Mouse (Mus musculus) retina, postnatal 1 day (tissue): ENCODE data around the gene Ube2d3.
A peak's percentile ranks its signal among the peaks of the same experiment; 100 is the strongest.

Experiments
- DNase-seq: peaks from one replicate; pipeline ENCODE4 v3.0.0-alpha.2; 2012

The Ube2d3 gene

GRCm38 (mm10) chr3:135437758-135438495 lies at the start of gene Ube2d3:
Gene Ube2d3 (plus strand): TSS chr3:135438149.
- peak; percentile 100 for DNase-seq

DNA sequence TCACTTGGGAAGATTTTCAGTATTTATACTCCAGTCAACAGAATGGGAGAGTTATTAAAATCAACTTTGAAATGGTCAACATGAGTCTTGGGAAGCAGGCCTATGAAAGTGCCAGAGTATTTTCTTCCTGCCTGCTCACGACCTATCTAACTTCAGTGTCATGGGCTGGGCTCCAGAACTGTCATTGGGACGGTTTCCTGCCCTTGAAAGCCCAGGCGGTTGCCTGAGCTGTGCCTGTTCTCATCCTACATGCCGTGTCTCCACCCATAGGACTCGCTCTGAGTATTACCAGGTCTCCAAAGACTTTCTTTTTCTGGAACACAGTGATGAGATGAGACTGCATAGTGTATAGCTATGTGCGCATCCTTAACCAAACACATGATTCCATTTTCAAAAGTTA lies 44.8 kb upstream of the Ube2d3 start:
- no peak for DNase-seq

GRCm38 (mm10) chr3:135395085-135395484 lies 42.9 kb upstream of the Ube2d3 start:
- DNase-seq: no peak

DNA sequence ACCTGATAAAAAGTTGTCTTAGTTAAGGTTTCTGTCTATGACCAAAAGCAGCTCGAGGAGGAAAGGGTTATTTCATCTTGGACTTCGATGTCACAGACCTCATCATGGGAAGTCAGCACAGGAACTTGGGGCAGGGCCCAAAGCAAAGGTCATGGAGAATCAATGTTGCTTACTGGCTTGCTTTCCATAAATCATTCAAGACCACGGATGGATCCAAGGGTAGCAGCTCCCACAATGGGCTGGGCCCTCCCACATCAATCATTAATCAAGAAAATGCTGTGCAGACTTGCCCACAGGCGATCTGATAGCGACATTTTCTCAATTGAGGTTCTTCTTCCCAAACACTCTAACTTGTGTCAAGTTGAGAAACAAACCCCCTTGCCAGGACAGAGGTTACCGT lies 41.9 kb upstream of the Ube2d3 start:
- DNase-seq: no peak

- DNase-seq: no peak
Observed at GRCm38 (mm10) chr3:135397112-135397511, 40.8 kb upstream of the Ube2d3 start.

- peak; percentile 89 for DNase-seq
Observed at GRCm38 (mm10) chr3:135402201-135402658, 35.7 kb upstream of the Ube2d3 start.

- DNase-seq: no peak
Observed at GRCm38 (mm10) chr3:135403211-135403610, 34.7 kb upstream of the Ube2d3 start.

DNA sequence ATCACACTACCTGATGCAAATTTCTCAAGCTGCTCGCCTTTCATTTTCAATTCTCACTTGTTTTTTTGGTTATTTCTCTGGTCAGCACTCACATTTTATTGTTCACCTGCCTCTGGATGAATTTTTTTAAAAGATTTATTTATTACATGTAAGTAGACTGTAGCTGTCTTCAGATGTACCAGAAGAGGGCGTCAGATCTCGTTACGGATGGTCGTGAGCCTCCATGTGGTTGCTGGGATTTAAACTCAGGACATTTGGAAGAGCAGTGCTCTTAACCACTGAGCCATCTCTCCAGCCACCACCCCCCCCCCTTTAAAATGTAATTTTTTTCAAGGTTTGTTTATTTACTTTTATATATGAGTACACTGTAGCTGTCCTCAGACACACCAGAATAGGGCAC lies 34.1 kb upstream of the Ube2d3 start:
- DNase-seq: no peak

- DNase-seq: peak; percentile 25
Observed at GRCm38 (mm10) chr3:135404599-135404998, 33.4 kb upstream of the Ube2d3 start.

- DNase-seq: no peak
Observed at GRCm38 (mm10) chr3:135407351-135407750, 30.6 kb upstream of the Ube2d3 start.

- no peak for DNase-seq
Observed at GRCm38 (mm10) chr3:135409219-135409618, 28.7 kb upstream of the Ube2d3 start.

DNA sequence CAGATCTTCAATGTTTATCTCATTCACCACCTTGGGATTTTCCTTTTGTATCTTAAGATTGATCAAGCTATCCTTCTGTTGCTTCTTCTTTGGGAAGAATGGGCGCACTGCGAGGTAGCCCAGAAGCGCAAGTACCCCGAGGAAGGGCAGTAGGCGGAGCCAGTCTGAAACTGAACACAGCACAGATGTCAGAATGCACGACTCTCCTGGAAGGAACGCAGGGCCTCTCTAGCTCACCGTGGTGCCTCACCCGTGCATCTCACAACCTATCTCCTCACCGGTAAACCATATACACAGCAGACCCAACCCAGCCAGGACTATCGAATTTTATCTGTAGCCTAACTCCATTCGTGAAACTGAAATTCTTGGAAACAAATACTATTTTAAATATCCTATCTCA lies 26.9 kb upstream of the Ube2d3 start:
- no peak for DNase-seq

DNA sequence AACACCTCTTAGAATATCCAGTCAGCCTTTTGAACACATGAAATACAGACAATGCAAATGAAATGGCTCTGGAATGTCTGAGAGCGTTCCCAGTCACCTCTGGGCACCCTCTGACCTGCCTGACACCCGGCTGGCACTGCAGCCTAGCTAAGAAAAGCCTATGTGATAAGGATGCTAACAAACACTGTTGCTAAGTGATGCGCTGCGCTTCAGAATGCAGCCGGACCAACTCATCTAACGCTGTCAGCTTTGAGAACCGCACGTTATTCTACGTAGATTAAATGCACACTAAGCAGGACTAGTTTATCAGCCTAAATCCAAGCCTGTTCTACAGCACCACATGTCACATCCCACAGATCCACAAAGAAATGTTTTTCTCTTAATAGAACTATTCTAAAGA lies 26.1 kb upstream of the Ube2d3 start:
- DNase-seq: no peak

- DNase-seq: no peak
Observed at GRCm38 (mm10) chr3:135417245-135417644, 20.7 kb upstream of the Ube2d3 start.

GRCm38 (mm10) chr3:135417799-135418198 lies 20.1 kb upstream of the Ube2d3 start:
- DNase-seq: no peak

- no peak for DNase-seq
Observed at GRCm38 (mm10) chr3:135420542-135421309, 17.2 kb upstream of the Ube2d3 start.

GRCm38 (mm10) chr3:135421310-135421594 lies 16.7 kb upstream of the Ube2d3 start:
- DNase-seq: no peak

GRCm38 (mm10) chr3:135422232-135422855 lies 15.6 kb upstream of the Ube2d3 start:
- DNase-seq: no peak

GRCm38 (mm10) chr3:135422856-135423607 lies 14.9 kb upstream of the Ube2d3 start:
- DNase-seq: peak; percentile 93

GRCm38 (mm10) chr3:135423608-135424212 lies 14.2 kb upstream of the Ube2d3 start, which contains the start of gene Cisd2:
Gene Cisd2 (minus strand): TSS chr3:135423925.
- no peak for DNase-seq

DNA sequence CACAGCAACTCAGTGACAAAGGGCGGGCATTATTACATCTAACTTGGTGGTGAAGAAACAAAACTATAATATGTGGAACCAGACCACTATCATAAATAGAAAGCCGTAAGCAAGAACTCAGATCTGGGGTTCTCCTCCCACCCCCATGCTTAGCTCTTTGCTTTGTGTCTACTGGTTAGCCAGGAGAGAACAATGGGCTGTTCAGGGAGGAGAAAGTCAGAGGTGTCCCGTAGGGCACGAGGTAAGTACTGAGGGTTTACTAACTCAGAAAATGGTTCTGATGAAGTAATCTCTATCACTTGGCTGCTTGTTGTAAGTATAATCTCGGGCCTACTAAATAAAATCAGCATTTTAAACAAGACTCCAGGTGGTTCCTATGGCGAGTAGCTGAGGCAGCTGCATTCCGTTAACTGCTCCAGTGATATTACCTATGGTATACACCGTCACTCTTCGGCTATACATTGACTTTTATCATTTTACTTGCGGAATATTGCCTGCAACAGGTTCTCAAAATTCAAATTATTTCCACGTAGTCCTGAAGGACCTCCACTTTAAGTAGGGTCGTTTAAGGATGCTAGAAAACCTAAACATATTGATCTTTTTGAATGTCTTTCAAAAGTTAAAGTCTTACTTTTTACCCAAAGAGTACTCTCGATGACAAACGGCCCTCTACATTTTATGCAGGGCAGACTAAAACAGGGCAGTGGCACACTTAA lies 890 bp upstream of the Ube2d3 start:
- no peak for DNase-seq

GRCm38 (mm10) chr3:135438531-135438912 lies 573 bp downstream of the Ube2d3 start:
- DNase-seq: peak; percentile 97
